ENCODE assay signal across 24 mouse cellular contexts in the genomic region with DNA sequence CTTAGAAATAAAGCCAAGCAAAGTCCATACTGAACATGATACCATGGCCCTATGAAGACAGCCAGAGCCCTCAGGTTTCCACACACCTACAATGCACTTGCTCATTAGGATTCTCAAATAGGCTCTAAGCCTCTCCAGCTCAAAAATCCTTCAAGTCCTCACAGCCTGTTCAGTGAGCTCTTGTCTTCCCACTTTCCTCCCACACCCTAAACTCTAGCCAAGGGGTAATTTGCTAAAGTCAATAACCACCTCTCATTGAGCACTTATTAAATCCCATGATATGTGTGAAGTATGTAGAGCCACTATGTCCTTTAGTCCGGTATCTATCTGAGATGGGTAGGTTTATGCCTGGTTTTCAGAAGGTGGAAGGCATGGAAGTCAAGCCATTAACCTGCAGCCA.
DNase-seq lines count a peak whose midpoint lies in the region; ATAC-seq and TF ChIP-seq lines count a peak whose summit lies in the region.
"Had no signal": no experiment of that assay in that cellular context is flagged by ENCODE, and none has a peak within 500 bp of the region (broad histone marks: within the 10 kb centered on the region; RNA-seq: fewer than 3 reads in every experiment).

No protein-coding gene starts in this region.

- no peaks in the 10 kb centered on the region for H3K9me3 ChIP-seq in kidney, embryonic 15.5 days (replicated peaks)
- no peaks in the 10 kb centered on the region for H3K9me3 ChIP-seq in lung, embryonic 15.5 days
- no peaks in the 10 kb centered on the region for H3K9me3 ChIP-seq in lung, postnatal 0 days (ENCODE audit: low read length)
- H3K9me3 ChIP-seq: embryonic facial prominence, embryonic 10.5 days; embryonic facial prominence, embryonic 12.5 days; forebrain, embryonic 13.5 days; forebrain, embryonic 15.5 days; G1E had no signal

- 98% methylated on average over 1 of the region's 1 CpGs for WGBS in kidney, embryonic 15.5 days
- 88% methylated on average over 1 of the region's 1 CpGs for WGBS in lung, embryonic 15.5 days
- 68% methylated on average over 1 of the region's 1 CpGs for WGBS in lung, postnatal 0 days
- 76% methylated on average over 1 of the region's 1 CpGs for WGBS in lung, adult 2 months

- peak; percentile 93 for TF ChIP-seq EP300 in lung, postnatal 0 days (IDR thresholded peaks at IDR 0.05)

- no peaks in the 10 kb centered on the region for H3K27me3 ChIP-seq in kidney, embryonic 15.5 days
- H3K27me3 ChIP-seq in lung, embryonic 15.5 days: no peaks in the 10 kb centered on the region
- H3K27me3 ChIP-seq in lung, postnatal 0 days (replicated peaks; ENCODE audit: insufficient read depth, low read length): no peaks in the 10 kb centered on the region
- H3K27me3 ChIP-seq: CH12.LX; embryonic facial prominence, embryonic 12.5 days; forebrain, embryonic 13.5 days; forebrain, embryonic 15.5 days; Patski had no signal

- TF ChIP-seq POLR2A in lung, adult 2 months (IDR thresholded peaks at IDR 0.05; ENCODE audit: borderline replicate concordance, extremely low read depth, low read depth, low read length): no peak

- H3K4me1 ChIP-seq in kidney, embryonic 15.5 days: peaks cover 19% of the 10 kb centered on the region
- peaks cover 29% of the 10 kb centered on the region for H3K4me1 ChIP-seq in lung, embryonic 15.5 days
- H3K4me1 ChIP-seq in lung, postnatal 0 days (ENCODE audit: insufficient read depth, low read depth, low read length): peaks cover 6% of the 10 kb centered on the region
- peaks cover 4% of the 10 kb centered on the region; the same call in 1 of the 2 replicates for H3K4me1 ChIP-seq in lung, adult 2 months (ENCODE audit: control insufficient read depth, insufficient read depth, low read length)
- H3K4me1 ChIP-seq: forebrain, embryonic 13.5 days; forebrain, embryonic 15.5 days had no signal

- no peak for ATAC-seq in kidney, embryonic 15.5 days (replicated peaks; ENCODE audit: low FRiP score)
- ATAC-seq in lung, embryonic 15.5 days (ENCODE audit: borderline replicate concordance, extremely low read depth, low FRiP score, low TSS enrichment): no peak
- peak; percentile 10; the same call in 1 of the 2 replicates for ATAC-seq in lung, postnatal 0 days
- ATAC-seq: activated CD4-positive, CD25-positive, alpha-beta regulatory T cell, adult 4 months; CD4-positive, CD25-positive, alpha-beta regulatory T cell, adult 4 months; forebrain, embryonic 13.5 days; forebrain, embryonic 15.5 days; Patski had no signal

- H3K9ac ChIP-seq in kidney, embryonic 15.5 days: no peak overlapping the region
- no peak overlapping the region for H3K9ac ChIP-seq in lung, embryonic 15.5 days
- no peak overlapping the region for H3K9ac ChIP-seq in lung, postnatal 0 days (replicated peaks; ENCODE audit: low read depth)
- H3K9ac ChIP-seq: embryonic facial prominence, embryonic 12.5 days; forebrain, embryonic 13.5 days; forebrain, embryonic 15.5 days had no signal

- TF ChIP-seq CTCF in lung, postnatal 0 days (IDR thresholded peaks at IDR 0.05): no peak
- TF ChIP-seq CTCF in lung, adult 2 months (IDR thresholded peaks at IDR 0.05; ENCODE audit: insufficient read depth, low read length): no peak

- 0 out of 2 replicates have a peak overlapping the region, but pooled peaks have one; percentile 83 for H3K27ac ChIP-seq in kidney, embryonic 15.5 days
- H3K27ac ChIP-seq in lung, embryonic 15.5 days: peak overlapping the region; percentile 84
- H3K27ac ChIP-seq in lung, postnatal 0 days (ENCODE audit: low read length): peak overlapping the region; percentile 76; the same call in 1 of the 2 replicates
- H3K27ac ChIP-seq: embryonic facial prominence, embryonic 12.5 days; forebrain, embryonic 13.5 days; forebrain, embryonic 15.5 days had no signal

- H3K4me3 ChIP-seq in kidney, embryonic 15.5 days (replicated peaks): no peak overlapping the region
- H3K4me3 ChIP-seq in lung, embryonic 15.5 days: no peak overlapping the region
- no peak overlapping the region for H3K4me3 ChIP-seq in lung, postnatal 0 days (ENCODE audit: low read depth, low read length)
- H3K4me3 ChIP-seq in lung, adult 2 months (replicated peaks; ENCODE audit: extremely low read depth, low read depth, low read length): no peak overlapping the region
- H3K4me3 ChIP-seq: embryonic facial prominence, embryonic 10.5 days; embryonic facial prominence, embryonic 12.5 days; forebrain, embryonic 13.5 days; forebrain, embryonic 15.5 days had no signal

- H3K4me2 ChIP-seq in kidney, embryonic 15.5 days: no peak overlapping the region
- no peak overlapping the region for H3K4me2 ChIP-seq in lung, embryonic 15.5 days
- H3K4me2 ChIP-seq in lung, postnatal 0 days (replicated peaks; ENCODE audit: low read depth, low read length): no peak overlapping the region
- H3K4me2 ChIP-seq: embryonic facial prominence, embryonic 12.5 days; forebrain, embryonic 13.5 days; forebrain, embryonic 15.5 days had no signal

- DNase-seq in kidney, adult 18-20 months: no peak
- no peak for DNase-seq in lung, postnatal 14 days
- DNase-seq in lung, postnatal 0 days (ENCODE audit: low spot score): peak; percentile 62
- no peak for DNase-seq in lung, adult 2 months
- DNase-seq: adrenal gland, adult 8-10 months; adrenal gland, postnatal 14 days; adrenal gland, postnatal 36 days; B cell, adult 2 months; cerebellum, adult 11-12 months; cerebellum, adult 2 months; cerebellum, adult 9-10 months; cerebellum, postnatal 10 days; cerebellum, postnatal 25 days had no signal

- H3K36me3 ChIP-seq in kidney, embryonic 15.5 days: no peaks in the 10 kb centered on the region
- no peaks in the 10 kb centered on the region for H3K36me3 ChIP-seq in lung, embryonic 15.5 days
- H3K36me3 ChIP-seq in lung, postnatal 0 days (ENCODE audit: insufficient read depth, low read length): no peaks in the 10 kb centered on the region
- H3K36me3 ChIP-seq: embryonic facial prominence, embryonic 10.5 days; embryonic facial prominence, embryonic 12.5 days; forebrain, embryonic 15.5 days; G1E had no signal
